Mouse (Mus musculus) urinary bladder, postnatal 25 days (tissue): ENCODE results near the gene Actr2.
A peak's percentile ranks its signal among the peaks of the same experiment; 100 is the strongest.
"Not testable (repeated sequence)": the region's sequence is repeated elsewhere in the genome, so short reads cannot be mapped to it uniquely, and the experiment has no call there.

ENCODE experiments used
- DNase-seq: peaks from one replicate; pipeline ENCODE4 v3.0.0; 2022; ENCODE audit warnings: low spot score

The Actr2 gene

DNA sequence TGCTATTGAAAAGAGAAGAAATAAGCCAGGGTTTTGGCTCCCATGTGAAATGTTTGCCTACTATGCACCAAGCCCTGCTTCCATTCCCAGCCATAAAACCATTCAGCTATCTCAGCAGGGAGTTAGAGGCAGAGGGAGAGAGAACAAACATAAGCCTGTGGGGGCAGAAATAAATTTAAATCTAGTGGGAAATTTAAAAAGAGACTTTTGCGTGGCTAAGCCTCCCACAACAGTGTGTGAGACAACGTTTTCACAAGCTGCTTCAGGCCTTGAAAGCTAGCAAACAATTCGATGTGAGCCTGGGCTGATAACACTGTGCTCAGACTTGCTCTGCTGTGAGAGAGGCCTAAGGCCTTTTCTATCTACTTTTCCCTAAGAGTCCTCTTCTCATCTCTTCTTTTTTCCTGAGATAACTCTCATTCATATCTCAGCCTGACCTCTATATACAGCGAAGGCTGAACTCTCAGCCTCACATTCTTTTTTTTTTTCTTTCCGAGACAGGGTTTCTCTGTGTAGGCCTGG is 3.4 kb upstream of the Actr2 start:
- no peak for DNase-seq

GRCm38 (mm10) chr11:20112006-20112740 is 540 bp downstream of the Actr2 start:
- DNase-seq, result peak; percentile 52

DNA sequence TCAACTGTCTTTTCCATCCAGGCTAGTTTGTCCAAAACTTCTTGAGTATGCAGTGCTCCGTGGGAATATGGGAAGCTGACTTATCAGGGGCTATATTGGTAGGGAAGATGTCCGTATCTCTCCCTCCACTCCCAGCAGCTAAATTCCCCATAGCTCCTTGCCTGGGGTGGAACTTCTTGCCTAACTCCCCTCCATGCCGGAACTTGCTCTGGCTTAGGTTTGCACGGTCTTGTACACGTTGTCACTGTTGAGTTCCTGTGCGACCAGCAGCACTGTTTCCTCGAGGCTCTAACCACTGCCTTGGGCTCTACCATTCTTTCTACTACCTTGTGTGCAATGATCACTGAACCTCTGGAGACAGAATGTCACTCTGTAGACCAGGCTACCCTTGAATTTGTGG is 4.6 kb downstream of the Actr2 start:
- DNase-seq, result no peak

- DNase-seq, result no peak
Measured at GRCm38 (mm10) chr11:20107683-20108082, 5.0 kb downstream of the Actr2 start.

GRCm38 (mm10) chr11:20106946-20107345 is 5.8 kb downstream of the Actr2 start:
- no peak for DNase-seq

DNA sequence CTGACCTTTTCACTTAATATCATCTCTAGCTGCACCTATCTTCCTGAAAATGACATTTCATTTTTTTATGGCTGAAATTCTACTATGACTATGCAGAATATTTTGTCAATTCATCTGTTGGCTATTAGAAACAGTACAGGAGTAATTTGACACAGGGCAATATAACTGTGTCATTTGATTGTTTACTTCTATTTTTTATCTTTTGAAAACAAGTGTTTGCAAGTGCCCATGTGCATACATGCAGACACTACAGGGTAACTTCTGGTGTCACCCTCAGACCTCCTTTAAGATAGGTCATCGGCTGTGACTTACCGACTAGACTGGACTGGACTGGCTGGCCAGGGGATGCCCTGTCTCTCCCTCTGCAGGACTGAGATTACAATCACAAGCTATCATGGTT is 8.8 kb downstream of the Actr2 start:
- no peak for DNase-seq

GRCm38 (mm10) chr11:20086306-20086705 is 26.4 kb downstream of the Actr2 start:
- no peak for DNase-seq

GRCm38 (mm10) chr11:20085635-20086034 is 27.1 kb downstream of the Actr2 start:
- no peak for DNase-seq

GRCm38 (mm10) chr11:20075415-20075814 is 37.3 kb downstream of the Actr2 start:
- no peak for DNase-seq

DNA sequence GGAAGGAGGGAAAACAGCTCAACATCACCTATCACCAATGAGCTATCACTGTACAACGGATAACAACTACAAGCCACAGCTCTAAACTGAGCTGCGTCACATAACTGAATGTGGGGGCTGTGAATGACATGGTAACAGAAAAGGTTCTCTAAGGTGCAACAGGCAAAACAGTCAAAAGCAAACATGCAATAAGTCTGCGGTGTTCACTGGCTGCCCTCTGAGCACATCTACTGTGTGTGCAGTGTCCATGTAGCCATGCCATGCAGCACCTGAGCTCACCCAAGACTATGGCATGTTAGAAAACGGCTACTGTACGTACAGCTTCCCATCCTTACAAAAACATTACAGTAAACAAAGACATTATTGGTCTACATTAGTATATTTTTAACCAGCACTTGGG is 39.9 kb downstream of the Actr2 start:
- DNase-seq, result no peak

- DNase-seq, result no peak
Measured at GRCm38 (mm10) chr11:20072174-20072573, 40.5 kb downstream of the Actr2 start.

- no peak for DNase-seq
Measured at GRCm38 (mm10) chr11:20068346-20069004, 44.2 kb downstream of the Actr2 start.

- no peak for DNase-seq
Measured at GRCm38 (mm10) chr11:20067521-20067920, 45.2 kb downstream of the Actr2 start.

GRCm38 (mm10) chr11:20066106-20066505 is 46.6 kb downstream of the Actr2 start:
- DNase-seq, result no peak

DNA sequence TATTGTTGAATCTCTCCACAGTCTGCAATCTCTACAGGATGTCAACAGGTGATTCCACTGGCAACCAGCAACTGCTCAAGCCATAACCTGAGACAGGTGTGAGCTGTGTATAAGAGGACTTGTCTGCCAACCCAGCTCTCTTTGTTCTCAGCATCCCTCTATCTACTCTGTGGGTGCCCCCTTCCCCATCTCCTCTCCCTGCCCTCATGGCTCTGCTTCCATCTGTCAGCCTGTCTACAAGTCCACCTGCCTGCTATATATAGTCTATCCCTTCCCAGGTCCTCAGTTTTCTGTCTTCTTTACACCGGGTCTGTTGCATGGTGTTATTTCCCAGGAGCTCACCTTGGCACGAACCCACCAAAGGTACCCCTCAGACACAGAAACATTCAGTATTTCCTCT is 47.8 kb downstream of the Actr2 start:
- no peak for DNase-seq

- not testable (repeated sequence) for DNase-seq
Measured at GRCm38 (mm10) chr11:20064086-20064485, 48.6 kb downstream of the Actr2 start.

DNA sequence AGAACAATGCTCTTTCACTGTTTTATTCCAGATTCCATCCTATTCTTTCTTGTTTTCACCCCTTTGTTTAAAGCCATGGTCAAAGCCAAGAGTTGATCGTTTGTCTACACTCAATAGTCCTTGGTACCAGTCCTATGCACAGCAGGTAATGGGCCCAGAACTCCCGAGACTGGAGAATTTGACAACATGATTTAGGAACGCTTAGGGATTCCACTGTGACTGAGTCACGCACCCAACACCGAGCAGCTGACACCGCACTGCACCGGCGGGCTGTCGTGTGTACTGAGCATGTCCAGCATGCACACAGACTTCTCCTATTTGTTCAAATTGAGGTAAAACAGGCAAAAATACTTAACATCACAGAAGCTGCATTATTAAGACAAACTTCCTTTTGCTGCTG is 49.9 kb downstream of the Actr2 start:
- DNase-seq, result not testable (repeated sequence)

DNA sequence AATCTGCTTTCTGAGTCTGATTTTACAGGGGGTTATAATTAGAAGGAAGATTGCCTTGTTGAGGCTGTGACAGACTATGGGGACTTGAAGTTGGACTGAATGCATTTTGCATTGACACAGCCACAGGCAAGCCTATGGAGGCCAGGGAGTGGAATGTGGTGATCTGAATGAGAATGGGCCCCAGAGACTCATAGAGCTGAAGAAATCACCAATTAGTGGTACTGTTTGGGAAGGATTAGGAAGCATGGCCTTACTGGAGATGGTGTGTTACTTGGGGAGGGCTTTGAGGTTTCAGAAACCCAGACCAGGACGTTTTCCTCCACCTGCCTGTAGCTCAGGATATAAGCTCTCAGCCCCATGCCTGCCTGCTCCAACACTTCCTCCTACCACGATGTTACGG is 53.0 kb downstream of the Actr2 start:
- no peak for DNase-seq

GRCm38 (mm10) chr11:20057429-20057828 is 55.3 kb downstream of the Actr2 start:
- DNase-seq, result no peak

DNA sequence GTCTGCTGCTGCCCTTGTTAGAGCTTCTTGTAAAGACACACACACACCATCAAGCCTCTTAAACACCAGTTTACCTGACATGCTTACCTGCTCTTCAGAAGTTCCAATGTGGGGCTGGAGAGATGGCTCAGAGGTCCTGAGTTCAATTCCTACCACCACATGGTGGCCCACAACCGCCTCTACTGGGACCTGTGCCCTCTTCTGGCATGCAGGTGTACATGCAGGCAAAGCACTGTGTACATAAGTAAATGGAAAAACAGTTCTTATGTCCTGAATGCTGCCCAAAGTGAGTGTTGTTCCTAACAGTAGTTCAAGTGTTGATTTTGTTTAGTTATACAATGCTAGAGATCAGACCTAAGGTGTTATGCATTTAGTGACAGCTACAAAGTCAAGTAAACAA is 56.5 kb downstream of the Actr2 start:
- DNase-seq, result no peak

DNA sequence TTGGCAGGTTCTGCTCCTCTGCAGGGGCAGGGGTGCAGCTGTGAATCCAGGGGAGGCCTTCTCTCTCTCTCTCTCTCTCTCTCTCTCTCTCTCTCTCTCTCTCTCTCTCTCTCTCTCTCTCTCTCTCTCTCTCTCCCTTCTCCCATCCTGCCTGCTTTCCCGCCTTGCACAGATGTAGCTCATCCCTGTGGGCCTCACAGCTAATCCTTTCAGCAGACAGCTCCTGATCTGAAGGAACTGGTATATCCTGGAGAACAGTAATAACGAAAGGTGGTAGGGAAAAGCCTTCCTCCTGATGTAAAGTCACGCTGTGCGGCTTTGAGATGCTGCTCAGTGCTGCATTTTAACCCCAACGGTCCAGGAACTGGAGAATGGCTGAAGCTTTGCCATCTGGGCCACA is 58.1 kb downstream of the Actr2 start:
- DNase-seq, result no peak

DNA sequence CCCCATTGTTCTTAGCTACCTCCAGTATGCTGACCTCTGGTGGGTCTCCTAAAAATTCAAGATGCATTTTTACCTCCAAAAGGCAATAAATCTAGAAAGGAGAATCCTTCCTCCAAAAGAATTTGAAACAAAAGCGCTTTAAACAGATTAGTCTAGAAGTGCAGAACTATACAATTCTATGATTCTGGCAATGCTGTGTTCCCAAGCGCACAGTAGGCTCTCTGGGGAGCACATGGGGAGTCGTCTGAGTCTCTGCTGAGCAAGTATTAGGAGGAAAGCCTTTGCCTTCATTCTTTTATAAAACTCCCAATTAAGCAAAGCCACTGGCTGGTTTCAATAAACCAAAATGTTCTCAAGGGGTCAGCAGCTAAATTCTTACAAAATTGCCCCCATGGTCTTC is 58.8 kb downstream of the Actr2 start:
- no peak for DNase-seq

DNA sequence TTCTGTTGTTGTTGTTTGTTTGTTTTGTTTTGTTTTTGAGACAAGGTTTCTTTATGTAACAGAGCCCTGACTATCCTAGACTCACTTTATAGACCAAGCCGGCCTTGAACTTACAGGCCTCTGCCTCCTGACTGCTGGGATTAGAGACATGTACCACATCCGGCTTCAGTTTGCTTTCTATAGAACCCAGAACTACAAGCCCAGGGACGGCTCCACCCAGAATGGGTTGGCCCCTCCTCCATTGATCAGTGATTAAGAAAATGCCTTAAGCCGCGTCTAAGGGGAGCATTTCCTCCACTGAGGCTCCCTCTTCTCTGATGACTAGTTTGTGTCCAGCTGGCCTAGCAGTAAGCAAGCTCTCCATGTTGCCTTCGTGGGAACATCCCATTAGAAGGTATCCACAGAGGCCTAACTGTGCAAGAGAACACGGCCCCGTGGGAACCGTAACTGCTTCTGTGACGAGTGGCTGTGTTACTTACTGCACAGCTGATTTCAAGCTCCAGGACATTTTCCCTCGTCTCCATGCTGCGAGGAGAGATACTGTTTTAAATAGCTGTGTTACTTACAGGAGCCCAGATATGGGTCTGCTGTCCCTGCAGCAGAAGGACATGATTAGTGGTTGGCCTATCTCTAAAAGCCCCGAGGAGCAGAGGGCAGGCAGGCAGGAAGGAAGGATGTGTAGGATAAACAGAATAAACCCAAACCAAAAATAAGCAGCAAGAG is 59.7 kb downstream of the Actr2 start:
- no peak for DNase-seq
